Mouse (Mus musculus): ENCODE results near the gene Rab19.
"Not testable (repeated sequence)": the region's sequence is repeated elsewhere in the genome, so short reads cannot be mapped to it uniquely, and the experiment has no call there.

Gene Rab19

GRCm38 (mm10) chr6:39429007-39429788 lies 48.2 kb downstream of the Rab19 start:
- CTCF ChIA-PET: no interaction called here

DNA sequence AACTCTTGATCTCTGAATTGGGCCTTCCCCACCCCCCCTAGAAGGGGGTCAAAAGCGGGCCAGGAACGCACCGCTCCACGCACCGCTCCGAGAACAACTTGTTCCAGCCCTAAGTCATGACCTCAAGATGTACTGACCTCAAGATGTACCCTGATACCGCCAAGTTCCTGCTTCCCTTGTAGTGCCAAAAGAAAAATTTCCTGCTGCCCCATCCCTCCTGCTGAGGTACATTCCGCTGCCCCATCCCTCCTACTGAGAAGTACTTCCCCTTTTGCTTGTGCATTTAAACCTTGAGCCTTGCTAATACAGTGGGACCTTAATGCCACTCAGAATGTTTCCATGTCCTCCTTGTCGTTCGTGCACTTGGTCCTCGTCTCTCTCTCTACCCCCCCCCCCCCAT lies 49.7 kb downstream of the Rab19 start:
- CTCF ChIA-PET: no interaction called here

GRCm38 (mm10) chr6:39433174-39433573 lies 52.2 kb downstream of the Rab19 start:
- CTCF ChIA-PET: no interaction called here

GRCm38 (mm10) chr6:39433701-39434100 lies 52.7 kb downstream of the Rab19 start:
- CTCF ChIA-PET: no interaction called here

DNA sequence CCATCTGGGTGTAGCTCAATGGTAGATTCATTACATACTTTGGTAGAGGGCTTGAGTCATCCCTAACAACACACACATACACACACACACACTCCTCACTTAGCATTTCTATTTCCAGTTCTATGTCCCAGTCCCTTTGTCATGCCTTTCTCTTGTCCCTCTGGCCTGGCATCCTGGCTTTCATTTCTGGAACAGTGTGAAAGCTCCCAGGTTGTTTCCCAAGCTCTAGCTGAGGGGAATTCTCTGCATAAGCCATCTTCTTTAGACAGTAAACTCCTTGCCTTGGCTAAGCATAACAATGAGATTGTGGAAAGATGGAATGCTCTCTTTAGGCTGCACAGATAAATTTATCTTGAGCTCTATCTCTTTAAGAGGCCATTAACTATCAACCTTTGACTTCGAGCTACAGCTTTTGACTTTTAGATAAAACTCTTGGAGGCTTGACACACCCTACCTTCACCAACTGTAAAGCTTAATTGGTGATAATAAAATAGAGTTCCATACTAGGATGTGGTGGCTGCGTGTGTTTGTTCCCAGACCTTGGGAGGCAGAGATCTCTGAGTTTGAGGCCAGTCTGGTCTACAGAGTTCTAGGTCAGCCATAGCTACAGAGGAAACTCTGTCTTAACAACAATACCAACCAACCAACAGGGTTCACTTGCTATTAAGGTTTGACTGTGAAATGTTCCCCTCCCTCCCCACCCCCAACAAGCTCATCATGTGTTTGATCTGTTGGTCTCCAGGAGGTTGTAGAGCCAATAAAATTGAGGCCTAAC lies 53.3 kb downstream of the Rab19 start:
- CTCF ChIA-PET: no interaction called here

DNA sequence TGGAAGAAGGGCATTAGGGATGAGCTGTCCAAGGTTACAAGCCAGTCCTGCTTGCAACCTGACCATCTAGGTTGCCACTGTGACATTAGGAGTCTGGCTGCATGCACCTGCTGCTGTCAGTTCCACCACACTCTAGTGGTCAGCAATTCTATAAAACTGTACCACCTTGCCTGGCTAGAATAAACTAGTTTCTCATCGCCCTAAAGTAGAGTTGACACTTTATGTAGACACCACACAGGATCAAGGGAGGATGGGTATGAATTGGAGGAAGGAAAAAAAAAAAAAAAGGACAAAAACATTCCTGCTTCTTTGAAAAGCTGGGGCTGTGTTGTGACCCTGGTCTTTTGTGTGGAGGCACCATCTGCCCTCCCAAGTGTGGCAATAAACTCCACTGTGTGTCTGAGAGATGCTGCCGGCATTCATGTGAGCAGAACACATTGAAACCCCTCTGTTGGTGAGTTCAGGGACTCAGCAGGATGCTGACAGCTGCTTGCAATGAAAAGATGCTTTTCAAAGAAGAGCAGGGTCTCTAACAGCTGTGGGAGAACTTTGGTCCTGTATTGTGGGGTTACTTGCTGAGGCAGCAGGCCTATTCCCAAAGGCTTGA lies 54.0 kb downstream of the Rab19 start:
- CTCF ChIA-PET: no interaction called here

DNA sequence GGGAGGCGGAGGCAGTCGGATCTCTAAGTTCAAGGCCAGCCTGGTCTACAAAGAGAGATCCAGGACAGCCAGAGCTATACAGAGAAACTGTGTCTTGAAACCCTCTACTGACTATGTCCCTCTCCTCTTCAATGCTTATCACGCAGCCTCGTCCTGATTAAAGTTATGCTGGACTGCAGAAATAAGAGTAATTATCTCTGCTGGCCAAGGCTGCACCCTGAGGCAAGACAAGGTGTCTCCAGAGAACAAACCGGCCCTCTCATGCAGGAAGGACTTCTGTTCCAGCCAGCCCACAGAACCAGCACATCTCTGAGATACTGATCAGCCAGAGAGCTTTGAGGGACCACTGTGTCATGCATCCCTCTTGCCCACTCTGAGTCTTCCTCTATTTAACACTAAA lies 54.9 kb downstream of the Rab19 start:
- CTCF ChIA-PET: no interaction called here

DNA sequence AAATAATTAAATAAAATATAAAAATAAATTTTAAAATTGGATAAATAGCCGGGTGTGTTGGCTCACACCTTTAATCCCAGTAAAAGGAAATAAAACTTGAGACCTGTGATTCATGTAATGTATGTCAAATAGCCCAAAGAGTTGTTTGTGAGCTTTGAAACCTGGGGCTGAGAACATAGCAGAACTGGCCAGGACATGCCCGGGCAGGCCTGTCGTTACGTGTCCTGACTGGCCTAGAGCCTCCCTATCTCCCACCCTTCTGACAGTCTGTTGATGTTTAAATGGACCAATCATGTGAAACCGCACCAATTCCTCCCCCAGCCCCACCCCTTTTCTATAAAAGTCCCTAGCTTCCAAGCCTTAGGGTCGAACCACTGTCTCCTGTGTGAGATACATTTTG lies 56.5 kb downstream of the Rab19 start:
- CTCF ChIA-PET: not testable (repeated sequence)

All from spleen, embryonic (tissue).